Mouse (Mus musculus) kidney, embryonic 16.5 days (tissue): ENCODE data around the gene Coq8a. TPM values are rescaled to one million over a fixed set of nuclear protein-coding genes. Genes with fewer than 3 reads are reported as not detected.
A peak's percentile ranks its signal among the peaks of the same experiment; 100 is the strongest.

Experiments used
- ATAC-seq: fragments of 200-750 bp; cut with Nextera tagmentation; 2 replicates; pipeline ENCODE4 v1.8.0; 2017; ENCODE audit warnings: moderate TSS enrichment; ENCODE audit not compliant: low FRiP score, low TSS enrichment
- H3K27ac ChIP-seq: fragments of 300-500 bp; sonication (generic); 2 replicates; pipeline ENCODE4 v1.5.1; 2014; ENCODE audit warnings: low read length
- H3K27me3 ChIP-seq: fragments of 300-500 bp; sonication (generic); 2 replicates; pipeline ENCODE4 v1.6.1; 2014; ENCODE audit warnings: low read length, control low read depth, mixed read lengths; ENCODE audit not compliant: insufficient read depth
- H3K36me3 ChIP-seq: fragments of 300-500 bp; sonication (generic); 2 replicates; pipeline ENCODE4 v1.6.1; 2014; ENCODE audit warnings: low read length, control low read depth, mixed read lengths; ENCODE audit not compliant: insufficient read depth
- H3K4me1 ChIP-seq: fragments of 300-500 bp; sonication (generic); 2 replicates; pipeline ENCODE4 v1.6.1; 2014; ENCODE audit warnings: low read length, control low read depth, mixed read lengths; ENCODE audit not compliant: insufficient read depth
- H3K4me2 ChIP-seq: fragments of 300-500 bp; sonication (generic); replicated peaks from 2 replicates; pipeline ENCODE4 v1.6.1; 2014; ENCODE audit warnings: low read depth, low read length
- H3K4me3 ChIP-seq: fragments of 300-500 bp; sonication (generic); 2 replicates; pipeline ENCODE4 v1.5.1; 2014; ENCODE audit warnings: mild to moderate bottlenecking, low read length
- H3K9ac ChIP-seq: fragments of 300-500 bp; sonication (generic); replicated peaks from 2 replicates; pipeline ENCODE4 v1.6.1; 2014; ENCODE audit warnings: low read length
- H3K9me3 ChIP-seq: fragments of 300-500 bp; sonication (generic); 2 replicates; pipeline ENCODE4 v1.6.1; 2016; ENCODE audit warnings: low read length, control low read depth
- WGBS: fragments of 180-500 bp; shearing (Covaris S2); extraction: QIAGEN DNeasy Blood & Tissue Kit; methylation state at CpG from one replicate; pipeline ENCODE4 v1.1.7; 2014; 5-methylcytosine and 5-hydroxymethylcytosine counted together
- polyA plus RNA-seq: library from polyadenylated mRNA; unstranded; fragments of >200 nt; fragmentation: Nextera tagmentation; extraction: Ambion mirVana; gene quantifications from 2 replicates; pipeline ENCODE4 v1.2.1, GENCODE M21; 2015

Coq8a gene
- polyA plus RNA-seq, 1 experiment from 2014 or later, result 21.8 TPM

DNA sequence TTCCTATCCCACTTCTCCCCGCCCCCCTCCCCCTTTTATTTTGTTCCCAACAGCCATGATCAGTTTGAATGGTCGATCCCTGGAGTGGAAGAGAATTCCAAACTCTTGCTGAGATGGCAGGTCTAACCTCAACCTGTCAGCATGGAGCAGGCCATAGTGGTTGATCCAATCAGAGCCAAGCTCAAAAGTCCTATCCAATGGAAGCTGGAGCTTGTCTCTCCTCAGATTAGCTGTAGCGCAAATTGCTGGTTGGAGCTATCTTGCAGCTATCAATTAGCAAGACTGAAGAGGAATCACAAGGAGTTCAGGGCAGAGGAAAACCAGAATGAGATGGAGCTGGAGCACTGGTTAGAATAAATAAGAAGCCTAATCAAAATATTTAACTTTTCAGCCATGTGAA is 9.0 kb upstream of the Coq8a start:
- Histone ChIP-seq H3K27me3 (no peaks in the 10 kb centered on the region), H3K9ac (no peak overlapping the region), H3K9me3 (peaks cover 12% of the 10 kb centered on the region; the same call in 1 of the 2 replicates), H3K36me3 (no peaks in the 10 kb centered on the region), H3K27ac (no peak overlapping the region), H3K4me1 (no peaks in the 10 kb centered on the region), H3K4me2 (no peak overlapping the region), H3K4me3 (no peak overlapping the region)
- 88% methylated on average over 3 of the region's 3 CpGs for WGBS
- no peak for ATAC-seq

DNA sequence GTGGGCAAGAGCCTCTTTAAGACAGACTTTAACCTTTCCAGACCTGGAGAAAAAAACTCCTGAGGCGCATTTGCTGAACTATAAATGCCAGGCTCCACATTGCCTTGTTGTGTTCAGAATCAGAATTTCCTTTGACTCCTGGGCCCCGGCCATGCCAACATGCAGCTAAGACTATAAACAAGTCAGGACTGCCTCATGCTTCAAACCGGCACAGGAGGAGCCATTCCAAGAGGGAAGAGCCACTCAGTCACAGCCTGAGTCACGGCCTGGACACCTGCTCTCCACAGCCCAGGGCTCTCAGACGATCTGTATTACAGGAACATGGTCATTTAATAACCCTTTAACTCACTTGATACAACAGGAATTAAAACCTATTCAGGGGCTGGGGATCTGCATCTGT is 1.3 kb upstream of the Coq8a start:
- Histone ChIP-seq H3K9ac (no peak overlapping the region), H3K9me3 (peaks cover 12% of the 10 kb centered on the region; the same call in 1 of the 2 replicates), H3K27me3 (no peaks in the 10 kb centered on the region), H3K4me2 (no peak overlapping the region), H3K36me3 (no peaks in the 10 kb centered on the region), H3K4me3 (no peak overlapping the region), H3K27ac (no peak overlapping the region), H3K4me1 (no peaks in the 10 kb centered on the region; the same call in 1 of the 2 replicates)
- 53% methylated on average over 5 of the region's 5 CpGs for WGBS
- ATAC-seq, result no peak

DNA sequence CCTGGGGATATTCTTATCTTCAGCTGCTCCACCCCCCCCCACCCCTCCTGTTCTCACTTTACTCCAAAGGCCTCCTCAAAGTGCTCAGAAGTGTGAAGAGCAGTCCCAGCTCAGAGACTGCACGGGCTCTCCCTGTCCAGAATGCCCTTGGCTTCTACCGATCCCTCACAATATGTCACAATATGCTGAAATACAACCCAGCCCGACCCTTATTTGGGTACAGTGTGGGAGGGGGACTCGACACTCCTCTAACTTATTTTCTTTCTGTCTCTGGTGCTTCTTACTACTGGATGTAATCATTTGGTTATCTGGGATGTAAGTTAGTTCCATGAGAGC is 281 bp upstream of the Coq8a start:
- no peaks in the 10 kb centered on the region for H3K27me3 ChIP-seq
- WGBS, result 51% methylated on average over 4 of the region's 4 CpGs
- H3K4me3 ChIP-seq, result no peak overlapping the region
- ATAC-seq, result no peak
- H3K27ac ChIP-seq, result no peak overlapping the region
- no peak overlapping the region for H3K9ac ChIP-seq
- no peak overlapping the region for H3K4me2 ChIP-seq
- H3K36me3 ChIP-seq, result no peaks in the 10 kb centered on the region
- H3K4me1 ChIP-seq, result peaks cover 5% of the 10 kb centered on the region
- peaks cover 6% of the 10 kb centered on the region; the same call in 1 of the 2 replicates for H3K9me3 ChIP-seq

DNA sequence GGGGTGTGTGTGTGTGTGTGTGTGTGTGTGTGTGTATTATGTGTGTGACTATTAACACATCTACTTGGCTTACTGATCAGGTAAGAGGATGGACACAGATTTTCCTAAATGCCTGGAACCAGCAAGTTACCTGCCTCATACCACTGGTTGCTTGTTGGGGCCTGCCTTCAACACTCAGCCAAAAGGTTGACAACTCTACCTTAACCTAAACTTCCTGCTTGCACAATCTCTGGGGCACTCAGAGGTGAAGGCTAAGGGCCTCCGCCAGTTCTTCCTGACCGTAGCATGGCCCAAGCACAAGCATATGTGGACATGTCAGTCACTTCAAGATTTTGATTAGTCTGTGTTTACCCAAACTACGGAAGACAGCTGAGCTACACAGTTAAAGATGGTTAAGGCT is 1.4 kb downstream of the Coq8a start:
- no peaks in the 10 kb centered on the region for H3K9me3 ChIP-seq
- H3K4me2 ChIP-seq, result no peak overlapping the region
- H3K36me3 ChIP-seq, result no peaks in the 10 kb centered on the region
- no peak overlapping the region for H3K4me3 ChIP-seq
- H3K27me3 ChIP-seq, result no peaks in the 10 kb centered on the region
- no peak overlapping the region for H3K27ac ChIP-seq
- ATAC-seq, result no peak
- no peak overlapping the region for H3K9ac ChIP-seq
- peaks cover 7% of the 10 kb centered on the region for H3K4me1 ChIP-seq
- 81% methylated on average over 3 of the region's 3 CpGs for WGBS

- Histone ChIP-seq H3K27ac (no peak overlapping the region), H3K9me3 (no peaks in the 10 kb centered on the region), H3K9ac (peak overlapping the region; percentile 60), H3K4me3 (peak overlapping the region; percentile 68; the same call in 1 of the 2 replicates), H3K36me3 (no peaks in the 10 kb centered on the region), H3K27me3 (no peaks in the 10 kb centered on the region), H3K4me2 (peak overlapping the region; percentile 91), H3K4me1 (peaks cover 7% of the 10 kb centered on the region)
- no peak for ATAC-seq
- 91% methylated on average over 9 of the region's 9 CpGs for WGBS
Observed at GRCm38 (mm10) chr1:180196508-180196907, 2.9 kb downstream of the Coq8a start.

- Histone ChIP-seq H3K27ac (peak overlapping the region; percentile 40; the same call in 1 of the 2 replicates), H3K4me1 (peaks cover 7% of the 10 kb centered on the region), H3K27me3 (no peaks in the 10 kb centered on the region), H3K4me2 (peak overlapping the region; percentile 91), H3K36me3 (no peaks in the 10 kb centered on the region), H3K9ac (peak overlapping the region; percentile 64), H3K9me3 (no peaks in the 10 kb centered on the region), H3K4me3 (peak overlapping the region; percentile 68)
- peak; percentile 100 for ATAC-seq
- under 1% methylated on average over 57 of the region's 57 CpGs for WGBS
Observed at GRCm38 (mm10) chr1:180195703-180196381, 3.6 kb downstream of the Coq8a start.

GRCm38 (mm10) chr1:180194781-180195471 is 4.5 kb downstream of the Coq8a start:
- H3K27ac ChIP-seq, result no peak overlapping the region
- no peaks in the 10 kb centered on the region for H3K9me3 ChIP-seq
- peaks cover 7% of the 10 kb centered on the region for H3K4me1 ChIP-seq
- peak; percentile 80 for ATAC-seq
- WGBS, result 20% methylated on average over 9 of the region's 9 CpGs
- peak overlapping the region; percentile 64 for H3K9ac ChIP-seq
- no peaks in the 10 kb centered on the region for H3K27me3 ChIP-seq
- peak overlapping the region; percentile 68 for H3K4me3 ChIP-seq
- peak overlapping the region; percentile 91 for H3K4me2 ChIP-seq
- no peaks in the 10 kb centered on the region for H3K36me3 ChIP-seq

DNA sequence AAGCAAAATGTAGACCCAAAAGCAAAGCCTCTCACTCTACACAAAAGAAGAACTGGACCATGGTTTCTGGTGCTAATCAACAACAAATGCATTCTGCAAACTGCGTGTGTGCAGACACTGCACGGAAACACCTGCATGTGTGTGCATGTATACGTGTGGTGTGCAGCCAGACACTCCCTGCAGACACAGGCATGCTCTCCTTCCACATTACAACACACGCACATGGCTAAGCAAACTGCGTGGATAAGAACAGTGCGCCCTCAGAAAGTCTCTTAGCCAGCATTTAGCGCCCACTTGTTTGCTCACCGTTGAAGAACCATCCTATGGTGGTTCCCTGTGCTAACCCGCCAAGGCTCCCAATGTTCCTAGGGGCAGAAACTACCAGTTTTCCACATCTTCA is 5.4 kb downstream of the Coq8a start:
- ATAC-seq, result no peak
- Histone ChIP-seq H3K9ac (no peak overlapping the region), H3K4me3 (no peak overlapping the region), H3K36me3 (no peaks in the 10 kb centered on the region), H3K4me1 (peaks cover 7% of the 10 kb centered on the region), H3K4me2 (no peak overlapping the region), H3K27ac (no peak overlapping the region), H3K9me3 (no peaks in the 10 kb centered on the region), H3K27me3 (no peaks in the 10 kb centered on the region)
- 89% methylated on average over 9 of the region's 9 CpGs for WGBS

- Histone ChIP-seq H3K9ac (no peak overlapping the region), H3K27me3 (no peaks in the 10 kb centered on the region), H3K4me1 (peaks cover 7% of the 10 kb centered on the region), H3K4me2 (no peak overlapping the region), H3K4me3 (no peak overlapping the region), H3K27ac (no peak overlapping the region), H3K36me3 (no peaks in the 10 kb centered on the region), H3K9me3 (no peaks in the 10 kb centered on the region)
- WGBS, result 86% methylated on average over 8 of the region's 8 CpGs
- no peak for ATAC-seq
Observed at GRCm38 (mm10) chr1:180193391-180193935, 5.9 kb downstream of the Coq8a start.

DNA sequence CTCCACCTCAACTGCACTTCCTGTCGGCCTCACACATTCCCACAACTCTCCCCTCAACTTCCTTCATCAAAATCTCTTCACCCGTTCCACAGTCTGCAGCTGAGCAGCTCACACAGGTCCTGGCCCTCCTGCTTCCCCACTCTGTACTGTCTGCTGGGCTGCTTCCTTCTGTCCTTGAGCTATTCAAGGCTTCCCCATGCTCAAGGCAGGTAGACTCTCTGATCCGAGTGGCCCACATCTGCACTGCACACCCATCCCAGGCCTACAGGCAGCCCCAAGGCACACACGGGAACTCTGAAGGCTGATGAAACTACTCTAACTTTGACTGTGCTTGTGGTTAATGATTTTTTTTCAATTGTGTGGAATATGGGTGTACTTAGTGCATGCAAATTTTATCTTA is 6.5 kb downstream of the Coq8a start:
- H3K4me3 ChIP-seq, result no peak overlapping the region
- H3K27me3 ChIP-seq, result no peaks in the 10 kb centered on the region
- no peak for ATAC-seq
- no peaks in the 10 kb centered on the region for H3K9me3 ChIP-seq
- no peak overlapping the region for H3K9ac ChIP-seq
- H3K27ac ChIP-seq, result no peak overlapping the region
- no peak overlapping the region for H3K4me2 ChIP-seq
- H3K36me3 ChIP-seq, result no peaks in the 10 kb centered on the region
- WGBS, result 48% methylated on average over 4 of the region's 4 CpGs
- H3K4me1 ChIP-seq, result peaks cover 7% of the 10 kb centered on the region
